Mouse (Mus musculus) heart, postnatal 36 days (tissue): ENCODE data around the gene Creb3l1. TPM values are rescaled to one million over a fixed set of nuclear protein-coding genes. Genes with fewer than 3 reads are reported as not detected.
A peak's percentile ranks its signal among the peaks of the same experiment; 100 is the strongest.

ENCODE experiments used
- DNase-seq, 2 experiments: peaks; one replicate each; pipeline ENCODE4 v3.0.0; 2021 to 2022
- intact Hi-C: fragments of 180-260 bp; cut with DNase I; formaldehyde crosslinking; loops from one replicate; pipeline ENCODE4 v1.15.1; 2025
- total RNA-seq, 2 experiments: library from RNA; stranded (reverse); gene quantifications; 2 replicates each; pipeline ENCODE4 v1.2.3; 2021

The Creb3l1 gene
- total RNA-seq, 2 experiments from 2014 or later, result 4.4 TPM

- intact Hi-C loops, result no loop called here
- no peak for DNase-seq
These were observed 52.2 kb downstream of the Creb3l1 start for GRCm38 (mm10) chr2:91972121-91972566.

- intact Hi-C loops, result no loop called here
- peak in 1 of 2 experiments; percentile 67 for DNase-seq
These were observed 52.8 kb downstream of the Creb3l1 start for GRCm38 (mm10) chr2:91971231-91972097.

- DNase-seq, result peak in 1 of 2 experiments; percentile 56
- intact Hi-C loops, result no loop called here
These were observed 56.3 kb downstream of the Creb3l1 start for GRCm38 (mm10) chr2:91967962-91968361.

- no peak for DNase-seq
- intact Hi-C loops, result no loop called here
These were observed 57.9 kb downstream of the Creb3l1 start for GRCm38 (mm10) chr2:91966367-91966766.

- intact Hi-C loops, result no loop called here
- DNase-seq, result peak; percentile 74 to 75
These were observed 58.9 kb downstream of the Creb3l1 start for GRCm38 (mm10) chr2:91965417-91965816.

- no peak for DNase-seq
- intact Hi-C loops, result no loop called here
These were observed 59.6 kb downstream of the Creb3l1 start for GRCm38 (mm10) chr2:91964610-91965204.

GRCm38 (mm10) chr2:91963443-91963932, 60.8 kb downstream of the Creb3l1 start:
- DNase-seq, result peak; percentile 99 to 100
- intact Hi-C loops, result loop anchor here (1.0 kb wide), 1 partner anchor 19 kb away; no protein-coding TSS in a partner anchor

GRCm38 (mm10) chr2:91962864-91963401, 61.4 kb downstream of the Creb3l1 start:
- intact Hi-C loops, result loop anchor here (1.0 kb wide), 1 partner anchor 19 kb away; no protein-coding TSS in a partner anchor
- no peak for DNase-seq

GRCm38 (mm10) chr2:91961901-91962761, 62.2 kb downstream of the Creb3l1 start:
- intact Hi-C loops, result loop anchor here (1.0 kb wide), 1 partner anchor 14 kb away; no protein-coding TSS in a partner anchor

GRCm38 (mm10) chr2:91960459-91960858, 63.8 kb downstream of the Creb3l1 start:
- intact Hi-C loops, result no loop called here

More at GRCm38 (mm10) chr2:91961901-91962761, 62.2 kb downstream of the Creb3l1 start:
- DNase-seq, result no peak

GRCm38 (mm10) chr2:91959544-91960410, 64.5 kb downstream of the Creb3l1 start:
- intact Hi-C loops, result loop anchor here (1.0 kb wide), 2 partner anchors 15 to 31 kb away; no protein-coding TSS in a partner anchor
- DNase-seq, result no peak

More at GRCm38 (mm10) chr2:91960459-91960858, 63.8 kb downstream of the Creb3l1 start:
- no peak for DNase-seq

- peak; percentile 65 to 68 for DNase-seq
- intact Hi-C loops, result loop anchor here (1.0 kb wide), 2 partner anchors 15 to 31 kb away; no protein-coding TSS in a partner anchor
These were observed 65.4 kb downstream of the Creb3l1 start for GRCm38 (mm10) chr2:91958701-91959457.

GRCm38 (mm10) chr2:91958049-91958448, 66.3 kb downstream of the Creb3l1 start:
- no peak for DNase-seq
- intact Hi-C loops, result no loop called here

GRCm38 (mm10) chr2:91957096-91957495, 67.2 kb downstream of the Creb3l1 start:
- intact Hi-C loops, result no loop called here
- DNase-seq, result no peak

GRCm38 (mm10) chr2:91955875-91956274, 68.4 kb downstream of the Creb3l1 start:
- no peak for DNase-seq
- intact Hi-C loops, result no loop called here

- intact Hi-C loops, result no loop called here
- no peak for DNase-seq
These were observed 69.1 kb downstream of the Creb3l1 start for GRCm38 (mm10) chr2:91955121-91955591.

GRCm38 (mm10) chr2:91953825-91954224, 70.5 kb downstream of the Creb3l1 start:
- peak; percentile 74 to 78 for DNase-seq
- intact Hi-C loops, result no loop called here
